Mouse (Mus musculus): Measurements from ENCODE around the gene Padi3.

Padi3 gene

GRCm38 (mm10) chr4:140810458-140811260, at the start of gene Padi3:
Padi3 (minus strand) TSS chr4:140810648.
- no peak for DNase-seq

DNA sequence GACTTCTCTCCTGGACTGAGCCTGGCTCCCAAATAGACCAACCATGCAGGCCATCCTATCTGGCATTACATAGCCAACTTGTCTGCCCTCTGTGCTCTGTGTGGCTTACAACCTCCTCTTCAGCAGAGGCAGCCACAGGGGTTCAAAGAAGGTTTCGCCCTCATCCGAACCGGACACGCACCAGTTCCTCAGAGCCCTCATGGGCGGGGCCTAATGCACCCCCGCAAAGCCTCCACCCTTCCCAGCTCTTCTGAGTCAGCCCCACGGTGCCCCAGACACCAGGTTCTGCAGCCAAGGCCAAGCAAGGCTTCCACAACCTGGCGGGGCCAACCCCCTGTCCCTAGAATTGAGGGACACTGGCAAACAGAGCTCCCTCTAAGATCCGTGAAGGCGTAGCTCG, 48.8 kb upstream of the Padi3 start:
- DNase-seq: no peak

GRCm38 (mm10) chr4:140857813-140858212, 47.4 kb upstream of the Padi3 start:
- no peak for DNase-seq

GRCm38 (mm10) chr4:140857041-140857440, 46.6 kb upstream of the Padi3 start:
- DNase-seq: no peak

- no peak for DNase-seq
Measured at GRCm38 (mm10) chr4:140855151-140855550, 44.7 kb upstream of the Padi3 start.

GRCm38 (mm10) chr4:140854455-140854864, 44.0 kb upstream of the Padi3 start:
- DNase-seq: peak; percentile 25 to 53

DNA sequence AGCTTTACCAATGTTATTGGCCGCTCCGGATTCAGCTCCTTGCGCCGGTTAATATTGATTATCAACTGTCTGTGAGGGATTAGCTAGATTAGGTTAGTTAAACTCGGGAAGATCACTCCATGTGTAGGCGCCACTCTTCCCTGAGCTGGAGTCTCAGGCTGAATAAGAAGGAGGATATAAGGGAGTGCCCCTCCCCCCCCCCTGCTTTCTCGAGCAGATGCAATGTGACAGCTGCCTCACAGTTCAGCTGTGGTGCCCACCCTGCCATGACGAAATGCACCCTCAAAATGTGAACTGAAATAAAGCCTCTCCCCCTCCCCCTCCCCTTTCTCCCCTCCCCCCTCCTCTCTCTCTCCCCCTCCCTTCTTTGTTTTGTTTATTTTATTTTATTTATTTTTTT, 43.2 kb upstream of the Padi3 start:
- DNase-seq: no peak

DNA sequence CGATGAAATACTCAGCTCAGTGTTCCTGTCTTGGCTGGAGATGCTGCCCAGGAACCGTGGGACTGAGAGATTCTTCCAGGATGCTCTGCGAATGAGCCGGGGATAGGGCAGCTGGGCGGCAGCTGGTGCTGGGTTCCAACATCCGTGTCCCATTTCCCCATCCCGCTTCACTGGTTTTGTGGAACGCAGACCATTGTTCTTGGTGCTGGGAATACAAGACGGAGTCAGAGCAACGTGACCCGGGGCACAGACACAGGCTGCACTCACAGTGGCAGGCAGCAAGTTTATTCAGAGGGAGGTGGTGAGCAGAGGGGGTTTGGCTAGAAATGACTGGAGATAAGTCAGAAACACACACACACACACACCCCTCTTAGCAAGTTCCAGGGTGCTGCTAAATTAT, 38.9 kb upstream of the Padi3 start:
- DNase-seq: no peak

DNA sequence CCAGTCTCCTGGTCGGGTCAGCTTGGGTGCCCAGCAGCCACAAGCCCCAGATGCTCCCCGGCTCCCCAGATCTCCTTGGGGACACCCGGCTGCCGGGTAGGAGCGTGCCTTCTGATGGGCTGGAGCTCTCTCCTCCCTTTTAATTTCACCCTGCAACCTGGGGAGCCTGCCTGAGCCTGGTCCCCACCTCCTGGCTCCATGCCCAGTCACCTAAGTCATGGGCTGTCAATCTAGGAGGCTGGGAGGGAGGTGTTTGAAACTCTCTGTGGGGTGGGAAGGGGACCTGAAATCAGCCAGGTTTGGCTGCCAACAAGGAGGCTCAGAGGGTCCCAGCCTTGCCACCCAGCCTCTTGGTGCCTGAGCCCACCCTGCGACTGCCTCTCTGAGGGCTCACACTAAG, 35.2 kb upstream of the Padi3 start, which contains the start of gene Padi1:
Padi1 (minus strand) TSS at position 113 of the 400 bp plus-strand sequence.
- no peak for DNase-seq

- no peak for DNase-seq
Measured at GRCm38 (mm10) chr4:140844991-140845390, 34.5 kb upstream of the Padi3 start.

- DNase-seq: peak in 1 of 2 experiments; percentile 32
Measured at GRCm38 (mm10) chr4:140843670-140844280, 33.3 kb upstream of the Padi3 start.

DNA sequence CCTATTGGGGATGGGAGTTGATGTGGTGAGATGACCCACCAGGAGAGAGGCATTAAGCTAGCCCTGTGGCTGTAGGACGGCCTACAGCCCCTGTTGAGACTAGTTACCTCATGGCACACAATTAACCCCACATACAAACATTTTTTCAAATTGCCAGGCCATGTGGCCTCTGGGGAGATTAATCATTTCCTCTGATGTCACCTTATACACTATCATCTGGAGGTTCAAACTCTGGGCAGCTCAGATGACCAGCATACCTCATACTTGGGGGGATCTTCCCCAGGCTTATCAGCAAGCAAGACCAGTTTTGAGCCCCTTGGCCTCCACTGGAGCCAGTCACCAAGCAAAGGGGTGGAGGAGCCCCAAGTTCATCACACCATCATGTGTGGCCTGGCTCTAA, 32.5 kb upstream of the Padi3 start:
- DNase-seq: no peak

GRCm38 (mm10) chr4:140837879-140838278, 27.4 kb upstream of the Padi3 start:
- peak; percentile 16 to 46 for DNase-seq

- DNase-seq: peak; percentile 37 to 56
Measured at GRCm38 (mm10) chr4:140836208-140836866, 25.9 kb upstream of the Padi3 start.

- DNase-seq: peak in 1 of 2 experiments; percentile 41
Measured at GRCm38 (mm10) chr4:140835682-140836081, 25.2 kb upstream of the Padi3 start.

GRCm38 (mm10) chr4:140834327-140834934, 24.0 kb upstream of the Padi3 start:
- DNase-seq: no peak

GRCm38 (mm10) chr4:140832821-140833220, 22.4 kb upstream of the Padi3 start:
- no peak for DNase-seq

DNA sequence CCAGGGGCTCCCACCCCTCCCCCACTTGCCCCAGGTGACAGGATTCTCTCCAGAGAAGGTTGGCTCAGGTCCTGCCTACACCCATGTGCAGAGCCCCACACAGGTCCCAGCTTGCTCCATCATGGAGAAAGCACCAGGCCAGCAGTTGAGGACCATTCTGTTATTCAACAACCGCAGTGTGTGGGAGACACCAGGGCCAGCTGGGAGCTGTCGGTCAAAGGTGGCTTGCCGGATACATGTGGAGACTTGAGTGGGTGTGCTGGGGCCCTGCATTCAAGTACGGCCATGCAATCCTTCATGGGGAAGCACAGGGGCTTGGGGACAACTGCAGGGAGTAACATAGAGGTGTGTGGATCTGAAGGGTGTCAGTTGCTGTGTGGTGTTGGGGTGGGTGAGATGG, 21.4 kb upstream of the Padi3 start:
- DNase-seq: no peak

- no peak for DNase-seq
Measured at GRCm38 (mm10) chr4:140827237-140827636, 16.8 kb upstream of the Padi3 start.

- DNase-seq: no peak
Measured at GRCm38 (mm10) chr4:140825942-140826341, 15.5 kb upstream of the Padi3 start.

DNA sequence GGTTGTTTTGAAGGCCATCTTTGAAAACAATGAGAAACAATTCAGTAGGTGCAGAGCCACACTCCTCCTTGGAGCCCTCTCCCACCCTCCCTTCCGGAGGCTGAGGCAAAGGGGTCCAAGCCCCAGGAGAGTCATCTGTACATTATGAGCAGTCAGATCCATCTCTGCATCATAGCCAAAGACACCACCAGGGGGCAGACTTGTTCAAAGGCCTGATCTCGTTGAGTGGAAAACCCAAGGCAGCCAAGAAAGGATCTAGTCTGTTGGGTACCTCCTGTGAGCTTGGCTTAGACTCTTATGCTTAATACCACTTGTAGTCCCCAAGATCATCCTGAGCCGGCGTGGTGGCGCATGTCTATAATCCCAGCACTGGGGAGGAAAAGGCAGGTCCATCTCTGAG, 11.5 kb upstream of the Padi3 start:
- peak; percentile 76 to 82 for DNase-seq

GRCm38 (mm10) chr4:140817413-140817812, 7.0 kb upstream of the Padi3 start:
- no peak for DNase-seq
